Mouse (Mus musculus): ENCODE measurements around the gene Fam151b.

The Fam151b gene

GRCm38 (mm10) chr13:92419630-92420029 lies 64.2 kb downstream of the Fam151b start:
- DNase-seq (ENCODE audit: low read depth): no peak

- DNase-seq (ENCODE audit: low read depth): no peak
Measured at GRCm38 (mm10) chr13:92410486-92410885, 73.3 kb downstream of the Fam151b start.

- DNase-seq (ENCODE audit: low read depth): no peak
Measured at GRCm38 (mm10) chr13:92403496-92403895, 80.3 kb downstream of the Fam151b start.

- no peak for DNase-seq (ENCODE audit: low read depth)
Measured at GRCm38 (mm10) chr13:92402063-92402462, 81.8 kb downstream of the Fam151b start.

Measured in induced T-regulatory cell, adult 2 months (primary cell).